Mouse (Mus musculus): ENCODE data around the gene Snrnp27. TPM values are rescaled to one million over a fixed set of nuclear protein-coding genes. Genes with fewer than 3 reads are reported as not detected.
A peak's percentile ranks its signal among the peaks of the same experiment; 100 is the strongest.

The Snrnp27 gene
- polyA plus RNA-seq, 1 experiment from 2014 or later: 139 TPM

- Histone ChIP-seq H3K27ac (ENCODE audit: low read depth, low read length) (0 out of 2 replicates have a peak overlapping the region, but pooled peaks have one; percentile 25), H3K9ac (ENCODE audit: low read length) (peak overlapping the region; percentile 44), H3K27me3 (ENCODE audit: control insufficient read depth, insufficient read depth, low read length) (no peaks in the 10 kb centered on the region), H3K36me3 (ENCODE audit: control insufficient read depth, insufficient read depth, low read length) (no peaks in the 10 kb centered on the region), H3K4me2 (ENCODE audit: low read depth, low read length, severe bottlenecking) (peak overlapping the region; percentile 83), H3K4me3 (ENCODE audit: low read depth, low read length) (peak overlapping the region; percentile 93), H3K9me3 (ENCODE audit: control insufficient read depth, low read length) (no peaks in the 10 kb centered on the region), H3K4me1 (replicated peaks; ENCODE audit: control insufficient read depth, insufficient read depth, low read length) (peaks cover 3% of the 10 kb centered on the region; the same call in 1 of the 2 replicates)
- DNase-seq (ENCODE audit: low spot score) (peak; percentile 100), ATAC-seq (replicated peaks; ENCODE audit: low FRiP score) (peak; percentile 100)
- WGBS: under 1% methylated on average over 27 of the region's 37 CpGs
Observed at GRCm38 (mm10) chr6:86669240-86669727, 15.0 kb downstream of the Snrnp27 start.

DNA sequence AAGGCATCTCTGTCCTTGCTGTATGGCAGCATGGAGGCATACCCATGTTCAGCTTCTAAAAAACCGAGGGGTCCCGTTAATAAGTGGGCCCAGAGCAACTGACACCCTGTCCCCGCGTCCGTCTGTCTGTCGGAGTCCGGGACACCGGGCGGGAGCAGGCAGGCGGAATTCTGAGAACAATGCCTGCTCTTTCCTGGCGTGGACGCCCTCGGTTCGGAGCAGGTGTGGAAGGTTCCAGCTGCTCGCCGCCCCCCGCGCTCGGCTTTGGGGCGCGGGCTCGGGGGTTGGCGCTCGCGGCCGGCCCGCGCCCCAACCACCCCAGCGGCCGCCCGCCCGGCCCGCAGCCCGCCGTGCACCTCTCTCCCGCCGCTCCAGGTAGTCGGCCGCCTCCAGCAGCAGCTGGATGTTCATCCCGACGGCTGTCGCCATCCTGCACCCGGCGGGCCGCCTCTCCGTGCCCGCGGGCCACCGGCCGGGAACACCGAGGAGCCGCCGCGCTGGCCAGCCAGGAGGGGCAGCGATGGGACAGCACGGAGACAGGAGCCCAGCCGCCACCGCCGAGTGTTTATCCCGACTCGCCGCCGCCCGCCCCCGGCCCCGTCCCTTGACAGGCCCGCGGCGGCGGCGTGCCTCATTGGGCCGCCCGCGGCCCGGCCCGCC, 15.6 kb downstream of the Snrnp27 start, which contains the start of gene Mxd1:
Gene Mxd1, minus strand, starts transcription at position 582 of the 660 bp plus-strand sequence.
- Histone ChIP-seq H3K4me2 (ENCODE audit: low read depth, low read length, severe bottlenecking) (peak within 1 kb of the TSS; percentile 92), H3K36me3 (ENCODE audit: control insufficient read depth, insufficient read depth, low read length) (no peaks in the 10 kb centered on the region), H3K9me3 (ENCODE audit: control insufficient read depth, low read length) (no peaks in the 10 kb centered on the region), H3K9ac (ENCODE audit: low read length) (peak within 1 kb of the TSS; percentile 72), H3K27ac (ENCODE audit: low read depth, low read length) (0 out of 2 replicates have a peak within 1 kb of the TSS, but pooled peaks have one; percentile 25), H3K4me1 (replicated peaks; ENCODE audit: control insufficient read depth, insufficient read depth, low read length) (peaks cover 3% of the 10 kb centered on the region; the same call in 1 of the 2 replicates), H3K27me3 (ENCODE audit: control insufficient read depth, insufficient read depth, low read length) (no peaks in the 10 kb centered on the region), H3K4me3 (ENCODE audit: low read depth, low read length) (peak within 1 kb of the TSS; percentile 93)
- WGBS: under 1% methylated on average over 70 of the region's 76 CpGs
- ATAC-seq (replicated peaks; ENCODE audit: low FRiP score) (no peak), DNase-seq (ENCODE audit: low spot score) (no peak)

DNA sequence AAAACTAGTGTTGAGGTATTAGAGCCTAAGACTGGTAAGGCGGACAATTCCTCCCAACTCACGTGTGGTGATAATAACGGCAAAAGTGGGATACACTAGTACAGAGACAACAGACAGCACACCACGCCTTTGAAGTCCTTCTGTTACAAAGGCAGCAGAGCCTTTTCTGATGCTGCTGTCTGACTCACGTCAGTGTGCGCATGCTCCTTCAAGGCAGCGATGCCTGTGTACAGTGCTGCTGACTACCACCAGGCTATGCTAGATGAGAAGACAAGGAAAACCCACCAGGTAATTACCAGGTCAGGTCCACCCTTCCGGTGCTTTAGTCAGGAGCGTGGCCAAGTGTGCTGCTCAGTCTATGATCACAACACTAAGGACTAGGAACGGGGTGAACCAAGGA, 17.3 kb downstream of the Snrnp27 start:
- Histone ChIP-seq H3K27me3 (ENCODE audit: control insufficient read depth, insufficient read depth, low read length) (no peaks in the 10 kb centered on the region), H3K9me3 (ENCODE audit: control insufficient read depth, low read length) (no peaks in the 10 kb centered on the region), H3K4me2 (ENCODE audit: low read depth, low read length, severe bottlenecking) (no peak overlapping the region), H3K4me1 (replicated peaks; ENCODE audit: control insufficient read depth, insufficient read depth, low read length) (peaks cover 3% of the 10 kb centered on the region; the same call in 1 of the 2 replicates), H3K27ac (ENCODE audit: low read depth, low read length) (no peak overlapping the region), H3K36me3 (ENCODE audit: control insufficient read depth, insufficient read depth, low read length) (no peaks in the 10 kb centered on the region; the same call in 1 of the 2 replicates), H3K9ac (ENCODE audit: low read length) (no peak overlapping the region), H3K4me3 (ENCODE audit: low read depth, low read length) (no peak overlapping the region)
- ATAC-seq (replicated peaks; ENCODE audit: low FRiP score) (no peak), DNase-seq (ENCODE audit: low spot score) (no peak)
- 93% methylated on average over 10 of the region's 10 CpGs for WGBS

DNA sequence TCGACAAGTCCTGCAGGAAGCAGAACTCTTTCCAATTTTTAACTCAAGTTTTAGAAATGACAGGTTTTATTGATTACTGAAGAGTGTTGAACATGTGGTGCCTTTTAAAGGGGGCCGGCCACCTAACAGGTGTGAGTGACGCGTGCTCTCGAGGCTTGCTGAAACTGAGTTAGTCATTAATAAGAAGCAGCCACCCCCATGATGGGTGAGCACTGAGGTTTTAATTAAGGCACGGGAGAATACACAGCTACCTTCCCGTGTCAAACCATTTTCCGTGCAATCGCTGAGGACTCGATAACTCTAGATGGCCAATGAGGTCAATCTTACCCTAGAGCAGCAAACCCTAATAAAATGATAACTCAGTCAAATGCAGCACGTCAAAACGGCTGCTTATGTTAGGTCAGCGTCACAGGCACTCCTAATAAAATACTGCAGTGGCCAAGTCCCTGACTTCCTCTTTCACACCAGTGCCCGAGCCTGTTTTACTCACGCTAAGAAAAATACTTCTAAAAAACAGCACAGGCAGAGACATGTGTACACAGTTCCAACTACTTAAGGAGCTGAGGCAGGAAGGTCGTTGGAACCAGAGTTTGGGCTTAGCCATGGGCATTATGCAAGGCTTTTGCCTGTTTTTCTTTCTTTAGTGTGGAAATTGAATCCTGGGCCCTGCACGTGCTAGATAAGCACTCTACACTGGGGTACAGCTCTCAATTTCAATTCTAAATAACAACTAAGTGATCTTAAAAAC, 18.6 kb downstream of the Snrnp27 start:
- H3K27ac ChIP-seq (ENCODE audit: low read depth, low read length): no peak overlapping the region
- no peaks in the 10 kb centered on the region; the same call in 1 of the 2 replicates for H3K36me3 ChIP-seq (ENCODE audit: control insufficient read depth, insufficient read depth, low read length)
- H3K27me3 ChIP-seq (ENCODE audit: control insufficient read depth, insufficient read depth, low read length): no peaks in the 10 kb centered on the region
- DNase-seq (ENCODE audit: low spot score) (no peak), ATAC-seq (replicated peaks; ENCODE audit: low FRiP score) (no peak)
- H3K4me1 ChIP-seq (replicated peaks; ENCODE audit: control insufficient read depth, insufficient read depth, low read length): peaks cover 3% of the 10 kb centered on the region; the same call in 1 of the 2 replicates
- no peaks in the 10 kb centered on the region for H3K9me3 ChIP-seq (ENCODE audit: control insufficient read depth, low read length)
- 88% methylated on average over 17 of the region's 17 CpGs for WGBS
- no peak overlapping the region for H3K4me3 ChIP-seq (ENCODE audit: low read depth, low read length)
- no peak overlapping the region for H3K9ac ChIP-seq (ENCODE audit: low read length)
- no peak overlapping the region for H3K4me2 ChIP-seq (ENCODE audit: low read depth, low read length, severe bottlenecking)

- Histone ChIP-seq H3K9ac (ENCODE audit: low read length) (no peak overlapping the region), H3K27ac (ENCODE audit: low read depth, low read length) (no peak overlapping the region), H3K4me3 (ENCODE audit: low read depth, low read length) (no peak overlapping the region), H3K4me1 (replicated peaks; ENCODE audit: control insufficient read depth, insufficient read depth, low read length) (peaks cover 3% of the 10 kb centered on the region; the same call in 1 of the 2 replicates), H3K4me2 (ENCODE audit: low read depth, low read length, severe bottlenecking) (no peak overlapping the region), H3K36me3 (ENCODE audit: control insufficient read depth, insufficient read depth, low read length) (no peaks in the 10 kb centered on the region; the same call in 1 of the 2 replicates), H3K27me3 (ENCODE audit: control insufficient read depth, insufficient read depth, low read length) (no peaks in the 10 kb centered on the region), H3K9me3 (ENCODE audit: control insufficient read depth, low read length) (no peaks in the 10 kb centered on the region)
- DNase-seq (ENCODE audit: low spot score) (no peak), ATAC-seq (replicated peaks; ENCODE audit: low FRiP score) (no peak)
- 88% methylated on average over 5 of the region's 5 CpGs for WGBS
Observed at GRCm38 (mm10) chr6:86665076-86665475, 19.2 kb downstream of the Snrnp27 start.

DNA sequence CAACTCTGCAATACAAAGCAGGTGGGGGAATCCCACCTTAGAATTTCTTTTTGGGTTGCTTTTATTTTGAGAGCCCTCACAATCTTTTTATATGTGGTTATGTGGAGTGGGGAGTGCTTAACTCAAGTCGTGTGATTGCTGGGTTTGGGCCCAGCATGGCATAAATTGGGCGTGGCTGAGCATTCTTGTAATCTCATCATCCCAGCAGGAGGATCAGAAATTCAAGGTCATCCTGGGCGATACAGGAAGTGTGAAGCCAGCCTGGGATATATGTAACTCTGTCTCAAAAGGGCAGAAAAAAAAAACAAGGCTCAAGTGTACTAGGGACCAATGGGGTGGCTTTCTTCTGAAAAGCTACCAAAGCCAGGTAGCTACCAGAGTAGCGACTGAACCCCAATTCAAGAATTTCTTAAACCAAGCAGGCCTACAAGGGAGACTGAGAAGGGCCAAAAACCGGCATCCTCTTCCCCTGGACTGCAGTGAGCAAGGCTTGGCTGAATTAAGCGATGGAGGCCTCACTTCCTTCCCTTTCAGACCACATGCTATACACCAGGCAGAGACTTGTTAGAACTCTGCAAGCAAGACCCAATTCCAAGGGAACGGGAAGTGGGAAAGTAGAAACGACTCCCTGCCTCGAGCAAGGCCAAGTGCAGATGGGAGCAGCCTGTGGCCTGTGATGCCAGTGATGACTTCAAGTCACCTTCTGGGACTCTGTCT, 24.0 kb downstream of the Snrnp27 start:
- no peak for DNase-seq (ENCODE audit: low spot score)
- ATAC-seq (replicated peaks; ENCODE audit: low FRiP score): no peak
- Histone ChIP-seq H3K4me2 (ENCODE audit: low read depth, low read length, severe bottlenecking) (no peak overlapping the region), H3K27me3 (ENCODE audit: control insufficient read depth, insufficient read depth, low read length) (no peaks in the 10 kb centered on the region), H3K27ac (ENCODE audit: low read depth, low read length) (no peak overlapping the region), H3K4me1 (replicated peaks; ENCODE audit: control insufficient read depth, insufficient read depth, low read length) (no peaks in the 10 kb centered on the region), H3K9ac (ENCODE audit: low read length) (no peak overlapping the region), H3K36me3 (ENCODE audit: control insufficient read depth, insufficient read depth, low read length) (no peaks in the 10 kb centered on the region; the same call in 1 of the 2 replicates), H3K9me3 (ENCODE audit: control insufficient read depth, low read length) (no peaks in the 10 kb centered on the region), H3K4me3 (ENCODE audit: low read depth, low read length) (no peak overlapping the region)
- WGBS: 79% methylated on average over 9 of the region's 9 CpGs

DNA sequence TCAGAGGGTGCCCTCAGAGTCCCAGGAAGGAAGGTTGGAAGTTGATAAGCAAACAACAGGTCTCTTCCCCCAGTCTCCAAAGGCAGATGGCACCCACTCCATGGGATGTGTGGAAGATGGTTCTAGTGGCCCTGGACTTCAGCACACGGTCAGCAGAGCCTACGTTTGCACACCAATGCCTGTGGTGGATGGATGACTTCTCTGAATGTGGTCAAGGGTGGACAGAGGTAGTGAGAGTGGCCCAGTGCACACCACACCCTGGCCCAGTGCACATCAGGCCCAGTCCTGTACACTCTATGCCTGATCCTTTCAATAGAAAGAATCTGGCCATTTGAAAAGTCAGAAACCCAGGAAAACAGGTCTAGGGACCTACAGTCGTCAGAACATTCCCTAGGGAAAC, 25.8 kb downstream of the Snrnp27 start:
- no peaks in the 10 kb centered on the region for H3K4me1 ChIP-seq (replicated peaks; ENCODE audit: control insufficient read depth, insufficient read depth, low read length)
- H3K9ac ChIP-seq (ENCODE audit: low read length): no peak overlapping the region
- H3K36me3 ChIP-seq (ENCODE audit: control insufficient read depth, insufficient read depth, low read length): no peaks in the 10 kb centered on the region; the same call in 1 of the 2 replicates
- no peak overlapping the region for H3K4me2 ChIP-seq (ENCODE audit: low read depth, low read length, severe bottlenecking)
- no peak for ATAC-seq (replicated peaks; ENCODE audit: low FRiP score)
- no peak overlapping the region for H3K4me3 ChIP-seq (ENCODE audit: low read depth, low read length)
- no peak for DNase-seq (ENCODE audit: low spot score)
- H3K9me3 ChIP-seq (ENCODE audit: control insufficient read depth, low read length): no peaks in the 10 kb centered on the region
- H3K27ac ChIP-seq (ENCODE audit: low read depth, low read length): no peak overlapping the region
- H3K27me3 ChIP-seq (ENCODE audit: control insufficient read depth, insufficient read depth, low read length): no peaks in the 10 kb centered on the region
- WGBS: 92% methylated on average over 3 of the region's 3 CpGs

DNA sequence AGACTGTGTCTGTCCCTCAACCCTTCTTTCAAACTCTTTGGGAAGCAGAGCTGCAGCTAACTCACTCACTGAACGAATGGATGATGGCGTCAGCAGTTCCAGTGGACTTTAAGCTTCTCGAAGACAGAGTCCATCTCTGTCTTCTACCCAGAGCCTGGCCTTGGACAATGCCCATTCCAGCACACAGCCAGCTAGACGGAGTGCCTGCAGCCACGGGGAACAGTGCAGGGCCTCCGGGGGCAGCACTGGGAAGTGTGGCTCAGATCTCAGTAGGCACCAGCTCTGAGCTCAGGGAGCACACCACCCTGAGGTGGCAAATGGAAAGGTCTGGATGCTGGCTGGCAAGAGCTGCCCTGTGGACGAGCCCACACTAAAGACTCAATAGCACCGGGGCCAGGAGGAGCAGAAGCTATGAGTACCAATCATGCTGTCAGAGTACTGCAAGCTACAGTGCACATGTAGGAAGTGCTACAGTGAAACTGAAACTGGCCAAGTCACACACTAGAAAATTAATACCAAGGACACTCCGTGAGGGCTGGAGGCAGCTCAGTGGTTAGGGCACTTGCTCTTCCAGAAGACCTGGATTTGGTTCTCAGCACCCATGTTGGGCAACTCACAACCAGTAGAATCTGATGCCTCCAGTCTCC, 29.9 kb downstream of the Snrnp27 start:
- Histone ChIP-seq H3K4me2 (ENCODE audit: low read depth, low read length, severe bottlenecking) (no peak overlapping the region), H3K4me1 (replicated peaks; ENCODE audit: control insufficient read depth, insufficient read depth, low read length) (no peaks in the 10 kb centered on the region), H3K9ac (ENCODE audit: low read length) (no peak overlapping the region), H3K27me3 (ENCODE audit: control insufficient read depth, insufficient read depth, low read length) (no peaks in the 10 kb centered on the region), H3K36me3 (ENCODE audit: control insufficient read depth, insufficient read depth, low read length) (no peaks in the 10 kb centered on the region), H3K4me3 (ENCODE audit: low read depth, low read length) (no peak overlapping the region), H3K27ac (ENCODE audit: low read depth, low read length) (no peak overlapping the region), H3K9me3 (ENCODE audit: control insufficient read depth, low read length) (no peaks in the 10 kb centered on the region)
- 79% methylated on average over 9 of the region's 9 CpGs for WGBS
- DNase-seq (ENCODE audit: low spot score) (no peak), ATAC-seq (replicated peaks; ENCODE audit: low FRiP score) (no peak)
